Mouse (Mus musculus): Measurements from ENCODE around the gene Trappc3l. TPM values are rescaled to one million over a fixed set of nuclear protein-coding genes. Genes with fewer than 3 reads are reported as not detected.

Trappc3l gene
- polyA plus RNA-seq, 1 experiment from 2014 or later: not detected

DNA sequence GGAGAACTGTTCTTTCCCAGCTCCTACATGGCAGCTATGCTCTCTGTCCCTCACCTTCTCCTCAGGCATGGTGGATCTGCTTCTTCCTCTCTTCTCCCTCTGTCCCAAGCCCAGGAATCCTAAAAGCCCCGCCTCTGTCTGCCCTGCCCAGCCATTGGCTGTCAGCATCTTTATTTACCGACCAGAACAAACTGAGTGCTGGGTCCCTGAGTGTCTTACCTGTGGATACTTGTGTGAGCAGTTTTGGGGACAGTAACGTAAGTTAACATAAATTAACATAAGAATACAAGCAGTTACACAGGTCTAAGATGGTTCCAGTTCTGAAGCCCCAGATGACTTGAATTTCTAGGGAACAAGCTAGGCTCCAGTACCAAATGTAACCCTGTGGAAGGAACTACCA lies 29.2 kb downstream of the Trappc3l start:
- 67% methylated on average over 3 of the region's 3 CpGs for WGBS
- H3K9ac ChIP-seq (ENCODE audit: low read depth, low read length): no peak overlapping the region
- no peaks in the 10 kb centered on the region for H3K4me1 ChIP-seq (replicated peaks; ENCODE audit: insufficient read depth, low read length)
- no peaks in the 10 kb centered on the region for H3K27me3 ChIP-seq (ENCODE audit: insufficient read depth, low read length)
- DNase-seq (ENCODE audit: low spot score) (no peak), ATAC-seq (replicated peaks; ENCODE audit: low FRiP score, low read depth) (no peak)
- no peak overlapping the region for H3K4me3 ChIP-seq (replicated peaks; ENCODE audit: low read depth, low read length)
- H3K4me2 ChIP-seq (ENCODE audit: low read length): no peak overlapping the region
- H3K27ac ChIP-seq: no peak overlapping the region
- H3K9me3 ChIP-seq (replicated peaks; ENCODE audit: low read length): no peaks in the 10 kb centered on the region
- H3K36me3 ChIP-seq (ENCODE audit: insufficient read depth, low read length): no peaks in the 10 kb centered on the region
- no peak for TF ChIP-seq CTCF (IDR thresholded peaks at IDR 0.05; ENCODE audit: low read depth)

DNA sequence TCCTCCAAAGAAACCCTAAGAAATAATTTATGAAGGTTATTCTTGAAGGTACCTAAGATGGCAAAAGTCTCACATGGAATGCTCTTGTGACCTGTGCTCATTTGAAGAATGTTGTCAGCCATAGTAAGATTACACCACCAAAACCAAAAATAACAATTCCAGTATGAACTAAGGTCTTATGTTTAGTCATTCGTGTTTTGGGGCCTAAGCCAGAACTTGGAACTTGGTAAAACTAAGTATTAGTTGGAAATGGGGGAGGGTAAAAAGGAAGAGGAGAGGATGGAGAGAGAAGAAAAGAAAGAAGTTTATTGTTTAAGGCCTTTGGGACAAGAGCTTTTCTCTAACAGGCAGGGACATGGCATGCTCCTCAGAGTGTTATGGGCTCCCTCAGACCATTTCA lies 32.2 kb downstream of the Trappc3l start:
- Histone ChIP-seq H3K4me1 (replicated peaks; ENCODE audit: insufficient read depth, low read length) (no peaks in the 10 kb centered on the region), H3K9ac (ENCODE audit: low read depth, low read length) (no peak overlapping the region), H3K4me2 (ENCODE audit: low read length) (no peak overlapping the region), H3K27ac (no peak overlapping the region), H3K9me3 (replicated peaks; ENCODE audit: low read length) (no peaks in the 10 kb centered on the region), H3K27me3 (ENCODE audit: insufficient read depth, low read length) (no peaks in the 10 kb centered on the region), H3K4me3 (replicated peaks; ENCODE audit: low read depth, low read length) (no peak overlapping the region), H3K36me3 (ENCODE audit: insufficient read depth, low read length) (no peaks in the 10 kb centered on the region)
- no peak for TF ChIP-seq CTCF (IDR thresholded peaks at IDR 0.05; ENCODE audit: low read depth)
- DNase-seq (ENCODE audit: low spot score) (no peak), ATAC-seq (replicated peaks; ENCODE audit: low FRiP score, low read depth) (no peak)
- 77% methylated on average over 1 of the region's 1 CpGs for WGBS

DNA sequence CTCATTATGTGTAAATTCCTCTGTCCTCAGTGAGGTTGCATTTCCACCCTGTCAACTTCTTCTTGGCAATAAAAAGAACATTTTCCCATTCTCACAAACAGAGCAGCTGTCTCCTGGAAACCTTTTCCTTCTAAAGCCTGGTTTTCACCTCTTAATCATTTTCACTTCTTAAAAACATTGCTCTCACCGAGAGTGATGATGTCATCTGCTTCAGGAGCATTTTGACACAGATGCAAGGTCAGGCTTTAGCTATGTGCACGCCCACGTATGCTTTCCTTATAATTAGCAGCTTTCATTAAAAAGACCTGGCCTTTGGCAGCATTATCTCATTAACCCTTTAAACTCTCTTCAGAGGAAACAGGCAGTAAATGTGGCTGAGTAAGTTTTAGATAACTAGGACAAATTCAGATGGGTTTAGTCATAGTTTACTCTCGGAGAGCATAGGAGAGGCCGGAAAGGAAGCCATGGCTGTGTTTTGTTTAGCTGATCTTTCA lies 33.6 kb downstream of the Trappc3l start:
- H3K9me3 ChIP-seq (replicated peaks; ENCODE audit: low read length): no peaks in the 10 kb centered on the region
- no peak for TF ChIP-seq CTCF (IDR thresholded peaks at IDR 0.05; ENCODE audit: low read depth)
- H3K27me3 ChIP-seq (ENCODE audit: insufficient read depth, low read length): no peaks in the 10 kb centered on the region
- H3K4me1 ChIP-seq (replicated peaks; ENCODE audit: insufficient read depth, low read length): no peaks in the 10 kb centered on the region
- no peak overlapping the region for H3K9ac ChIP-seq (ENCODE audit: low read depth, low read length)
- H3K4me2 ChIP-seq (ENCODE audit: low read length): no peak overlapping the region
- 30% methylated on average over 5 of the region's 5 CpGs for WGBS
- H3K27ac ChIP-seq: no peak overlapping the region
- no peak overlapping the region for H3K4me3 ChIP-seq (replicated peaks; ENCODE audit: low read depth, low read length)
- no peaks in the 10 kb centered on the region for H3K36me3 ChIP-seq (ENCODE audit: insufficient read depth, low read length)
- DNase-seq (ENCODE audit: low spot score) (peak; percentile 49), ATAC-seq (replicated peaks; ENCODE audit: low FRiP score, low read depth) (no peak)

DNA sequence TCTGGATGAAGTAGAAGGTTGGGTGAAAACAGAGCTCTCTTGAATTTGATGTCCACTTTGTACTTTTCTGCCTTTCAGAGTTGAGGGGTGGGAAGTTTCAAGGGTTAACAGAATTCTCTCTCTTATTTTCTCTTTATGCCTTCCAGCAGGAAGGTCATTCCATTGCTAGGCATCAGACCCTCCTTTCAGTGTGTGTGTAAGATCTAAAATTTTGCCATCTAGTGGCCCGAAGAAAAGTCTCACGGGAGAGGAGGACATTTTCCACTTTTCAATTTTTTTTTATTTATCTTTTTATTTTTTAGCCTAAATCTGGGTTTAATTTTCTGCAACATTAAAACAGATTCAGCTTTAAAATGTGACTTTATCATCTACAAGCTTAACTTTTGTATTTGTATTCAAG lies 34.3 kb downstream of the Trappc3l start:
- H3K9me3 ChIP-seq (replicated peaks; ENCODE audit: low read length): no peaks in the 10 kb centered on the region
- no peak overlapping the region for H3K9ac ChIP-seq (ENCODE audit: low read depth, low read length)
- WGBS: 58% methylated on average over 2 of the region's 2 CpGs
- H3K27ac ChIP-seq: no peak overlapping the region
- DNase-seq (ENCODE audit: low spot score) (peak; percentile 30), ATAC-seq (replicated peaks; ENCODE audit: low FRiP score, low read depth) (no peak)
- no peaks in the 10 kb centered on the region for H3K27me3 ChIP-seq (ENCODE audit: insufficient read depth, low read length)
- H3K4me2 ChIP-seq (ENCODE audit: low read length): no peak overlapping the region
- peak; percentile 39 for TF ChIP-seq CTCF (IDR thresholded peaks at IDR 0.05; ENCODE audit: low read depth)
- no peak overlapping the region for H3K4me3 ChIP-seq (replicated peaks; ENCODE audit: low read depth, low read length)
- H3K4me1 ChIP-seq (replicated peaks; ENCODE audit: insufficient read depth, low read length): no peaks in the 10 kb centered on the region
- no peaks in the 10 kb centered on the region for H3K36me3 ChIP-seq (ENCODE audit: insufficient read depth, low read length)

DNA sequence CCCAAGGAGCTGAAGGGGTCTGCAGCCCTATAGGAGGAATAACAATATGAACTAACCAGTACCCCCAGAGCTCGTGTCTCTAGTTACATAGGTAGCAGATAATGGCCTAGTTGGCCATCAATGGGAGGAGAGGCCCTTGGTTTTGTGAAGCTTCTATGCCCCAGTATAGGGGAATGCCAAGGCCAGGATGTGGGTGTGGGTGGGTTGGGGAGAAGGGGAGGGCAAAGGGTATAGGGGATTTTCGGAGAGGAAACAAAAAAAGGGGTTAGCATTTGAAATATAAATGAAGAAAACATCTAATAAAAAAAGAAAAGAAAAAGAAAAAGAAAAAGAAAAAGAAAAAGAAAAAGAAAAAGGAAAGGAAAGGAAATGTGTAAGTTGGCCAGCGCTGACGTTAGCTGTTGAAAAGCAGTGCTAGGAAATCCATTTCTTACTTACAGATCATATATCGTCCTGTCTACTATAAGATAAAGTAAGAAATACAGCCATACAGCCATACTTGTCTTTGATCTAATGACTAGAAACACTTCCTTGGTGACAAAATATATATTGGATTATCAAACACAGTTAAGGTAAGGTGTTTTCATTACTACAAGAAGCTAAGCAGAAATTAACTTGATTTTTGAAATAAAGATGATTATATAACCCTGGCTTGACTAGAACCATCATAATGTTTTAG lies 37.3 kb downstream of the Trappc3l start:
- Histone ChIP-seq H3K4me1 (replicated peaks; ENCODE audit: insufficient read depth, low read length) (no peaks in the 10 kb centered on the region), H3K9ac (ENCODE audit: low read depth, low read length) (no peak overlapping the region), H3K4me3 (replicated peaks; ENCODE audit: low read depth, low read length) (no peak overlapping the region), H3K27ac (no peak overlapping the region), H3K4me2 (ENCODE audit: low read length) (no peak overlapping the region), H3K27me3 (ENCODE audit: insufficient read depth, low read length) (no peaks in the 10 kb centered on the region), H3K36me3 (ENCODE audit: insufficient read depth, low read length) (no peaks in the 10 kb centered on the region), H3K9me3 (replicated peaks; ENCODE audit: low read length) (no peaks in the 10 kb centered on the region)
- ATAC-seq (replicated peaks; ENCODE audit: low FRiP score, low read depth) (no peak), DNase-seq (ENCODE audit: low spot score) (no peak)
- no peak for TF ChIP-seq CTCF (IDR thresholded peaks at IDR 0.05; ENCODE audit: low read depth)
- WGBS: 79% methylated on average over 5 of the region's 5 CpGs

DNA sequence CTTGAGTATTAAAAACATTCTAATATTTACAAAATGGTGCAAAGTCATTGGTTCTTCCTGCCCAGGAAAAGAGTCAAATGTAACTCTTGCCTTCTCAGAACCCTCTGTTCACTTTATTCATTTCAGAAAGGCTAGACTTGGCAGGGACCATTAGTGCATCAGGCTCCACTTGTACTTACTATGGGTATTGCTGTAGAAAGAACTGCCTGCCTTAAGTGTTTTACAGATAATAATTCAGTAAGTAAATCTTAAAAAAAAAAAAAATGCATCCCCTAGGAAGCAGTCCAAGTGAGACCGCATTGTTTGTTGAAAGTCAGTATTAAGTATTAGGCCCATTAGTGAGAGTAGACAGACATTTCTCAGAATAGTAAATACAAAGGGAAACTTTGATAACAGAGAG lies 49.1 kb downstream of the Trappc3l start:
- Histone ChIP-seq H3K27ac (no peak overlapping the region), H3K36me3 (ENCODE audit: insufficient read depth, low read length) (no peaks in the 10 kb centered on the region), H3K4me3 (replicated peaks; ENCODE audit: low read depth, low read length) (no peak overlapping the region), H3K27me3 (ENCODE audit: insufficient read depth, low read length) (no peaks in the 10 kb centered on the region), H3K4me1 (replicated peaks; ENCODE audit: insufficient read depth, low read length) (no peaks in the 10 kb centered on the region), H3K9ac (ENCODE audit: low read depth, low read length) (no peak overlapping the region), H3K9me3 (replicated peaks; ENCODE audit: low read length) (no peaks in the 10 kb centered on the region), H3K4me2 (ENCODE audit: low read length) (no peak overlapping the region)
- no peak for DNase-seq (ENCODE audit: low spot score)
- no peak for TF ChIP-seq CTCF (IDR thresholded peaks at IDR 0.05; ENCODE audit: low read depth)
- 94% methylated on average over 1 of the region's 1 CpGs for WGBS
- ATAC-seq (replicated peaks; ENCODE audit: low FRiP score, low read depth): no peak

DNA sequence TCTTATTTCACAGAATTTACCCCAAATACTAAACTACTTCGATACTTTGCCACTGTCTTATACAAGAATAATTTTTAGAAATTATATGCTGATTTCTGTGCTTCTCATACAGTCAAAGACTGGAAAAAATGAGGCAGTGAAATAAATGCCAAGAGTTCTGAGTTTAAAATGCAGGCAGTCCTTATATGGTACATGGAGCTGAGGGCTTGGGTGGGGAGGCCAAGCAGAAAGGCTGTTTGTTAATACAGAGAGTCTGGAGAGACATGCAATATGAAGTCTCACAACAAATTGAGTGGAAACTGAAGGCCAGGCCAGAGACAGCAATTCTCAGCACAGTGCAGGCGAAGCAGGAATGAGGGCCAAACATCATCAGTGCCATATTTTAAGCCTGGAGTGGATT lies 51.1 kb downstream of the Trappc3l start:
- Histone ChIP-seq H3K4me1 (replicated peaks; ENCODE audit: insufficient read depth, low read length) (no peaks in the 10 kb centered on the region), H3K4me2 (ENCODE audit: low read length) (no peak overlapping the region), H3K9me3 (replicated peaks; ENCODE audit: low read length) (no peaks in the 10 kb centered on the region), H3K4me3 (replicated peaks; ENCODE audit: low read depth, low read length) (no peak overlapping the region), H3K27ac (no peak overlapping the region), H3K9ac (ENCODE audit: low read depth, low read length) (no peak overlapping the region), H3K27me3 (ENCODE audit: insufficient read depth, low read length) (no peaks in the 10 kb centered on the region), H3K36me3 (ENCODE audit: insufficient read depth, low read length) (no peaks in the 10 kb centered on the region)
- TF ChIP-seq CTCF (IDR thresholded peaks at IDR 0.05; ENCODE audit: low read depth): no peak
- 77% methylated on average over 2 of the region's 2 CpGs for WGBS
- DNase-seq (ENCODE audit: low spot score) (no peak), ATAC-seq (replicated peaks; ENCODE audit: low FRiP score, low read depth) (no peak)

Measured in kidney, postnatal 0 days (tissue).